Mouse (Mus musculus) MEL (cell line): ENCODE results near the gene Ccdc171. TPM values are rescaled to one million over a fixed set of nuclear protein-coding genes. Genes with fewer than 3 reads are reported as not detected.

ENCODE experiments used
- DNase-seq: peaks from one replicate; pipeline ENCODE4 v3.0.0; 2011; ENCODE audit warnings: low read depth, low spot score
- H3K27ac ChIP-seq: 2 replicates; pipeline ENCODE4 v1.5.1; 2012; ENCODE audit warnings: low read depth, mild to moderate bottlenecking, control low read depth, low read length, moderate library complexity; ENCODE audit not compliant: control insufficient read depth
- H3K27me3 ChIP-seq, 2 experiments: fragments of 150-350 bp in 1 of 2; sonication (generic) in 1 of 2; 2 replicates each; pipeline ENCODE4 v1.6.1; 2012; ENCODE audit warnings: low read length in 2 of 2, mild to moderate bottlenecking in 2 of 2, improper control_type of control experiment in 1 of 2, moderate library complexity in 1 of 2; ENCODE audit not compliant: insufficient read depth in 2 of 2, control insufficient read depth in 1 of 2
- H3K36me3 ChIP-seq, 2 experiments: 2 replicates each; pipeline ENCODE4 v1.6.1; 2012 to 2014; ENCODE audit warnings: low read length in 2 of 2, improper control_type of control experiment in 1 of 2, inconsistent platforms in 1 of 2, mild to moderate bottlenecking in 1 of 2; ENCODE audit not compliant: insufficient read depth in 2 of 2, control insufficient read depth in 1 of 2
- H3K4me1 ChIP-seq, 2 experiments: fragments of 150-350 bp in 1 of 2; sonication (generic) in 1 of 2; 2 replicates each; pipeline ENCODE4 v1.6.1; 2012; ENCODE audit warnings: low read length in 2 of 2, improper control_type of control experiment in 1 of 2, mild to moderate bottlenecking in 1 of 2; ENCODE audit not compliant: insufficient read depth in 2 of 2, control insufficient read depth in 1 of 2
- H3K4me3 ChIP-seq, 2 experiments: fragments of 150-350 bp in 1 of 2; sonication (generic) in 1 of 2; 2 replicates each; pipeline ENCODE4 v1.5.1; 2012; ENCODE audit warnings: low read depth in 2 of 2, low read length in 2 of 2, mild to moderate bottlenecking in 2 of 2, moderate library complexity in 2 of 2, control low read depth in 1 of 2, improper control_type of control experiment in 1 of 2; ENCODE audit not compliant: control insufficient read depth in 1 of 2, insufficient read depth in 1 of 2
- H3K79me2 ChIP-seq: 2 replicates; pipeline ENCODE4 v1.6.1; 2012; ENCODE audit warnings: mild to moderate bottlenecking, low read length, moderate library complexity; ENCODE audit not compliant: control insufficient read depth, poor library complexity, insufficient read depth
- H3K9ac ChIP-seq: 2 replicates; pipeline ENCODE4 v1.6.1; 2012; ENCODE audit warnings: low read depth, mild to moderate bottlenecking, control low read depth, low read length, moderate library complexity; ENCODE audit not compliant: control insufficient read depth, poor library complexity, severe bottlenecking
- H3K9me3 ChIP-seq: fragments of 150-350 bp; sonication (generic); replicated peaks from 2 replicates; pipeline ENCODE4 v1.6.1; 2012; ENCODE audit warnings: mild to moderate bottlenecking, low read length, improper control_type of control experiment, moderate library complexity; ENCODE audit not compliant: insufficient read depth
- BHLHE40 ChIP-seq: IDR thresholded peaks from 2 replicates; pipeline ENCODE4 v1.6.1; 2012; ENCODE audit warnings: low read depth, mild to moderate bottlenecking, inconsistent platforms, low read length, improper control_type of control experiment, borderline replicate concordance
- CHD2 ChIP-seq: IDR thresholded peaks from 2 replicates; pipeline ENCODE4 v1.6.1; 2011; ENCODE audit warnings: low read length, improper control_type of control experiment
- CTCF ChIP-seq, 3 experiments: IDR thresholded peaks in 2 of 3; conservative IDR thresholded peaks in 1 of 3; 2 replicates each; pipeline ENCODE4 v1.5.1; 2011 to 2012; ENCODE audit warnings: low read length in 3 of 3, low read depth in 2 of 3, mild to moderate bottlenecking in 2 of 3, improper control_type of control experiment in 1 of 3, inconsistent platforms in 1 of 3, mixed read lengths in 1 of 3, moderate library complexity in 1 of 3; ENCODE audit not compliant: control insufficient read depth in 1 of 3, insufficient read depth in 1 of 3, poor library complexity in 1 of 3, severe bottlenecking in 1 of 3
- E2F4 ChIP-seq: IDR thresholded peaks from 2 replicates; pipeline ENCODE4 v1.6.1; 2011; ENCODE audit warnings: low read depth, low read length, improper control_type of control experiment, borderline replicate concordance
- ELF1 ChIP-seq: IDR thresholded peaks from 2 replicates; pipeline ENCODE4 v1.6.1; 2014; ENCODE audit warnings: low read depth, mild to moderate bottlenecking, inconsistent platforms, low read length, improper control_type of control experiment, moderate library complexity
- EP300 ChIP-seq, 2 experiments: IDR thresholded peaks; 2 replicates each; pipeline ENCODE4 v1.6.1; 2011; ENCODE audit warnings: improper control_type of control experiment in 2 of 2, low read length in 2 of 2, low read depth in 1 of 2, mild to moderate bottlenecking in 1 of 2
- ETS1 ChIP-seq: IDR thresholded peaks from 2 replicates; pipeline ENCODE4 v1.6.1; 2012; ENCODE audit warnings: low read depth, mild to moderate bottlenecking, inconsistent platforms, low read length, improper control_type of control experiment, moderate library complexity
- GABPA ChIP-seq: IDR thresholded peaks from 2 replicates; pipeline ENCODE4 v1.6.1; 2012; ENCODE audit warnings: low read depth, mild to moderate bottlenecking, inconsistent platforms, low read length, improper control_type of control experiment, moderate library complexity
- MAFK ChIP-seq: IDR thresholded peaks from 2 replicates; pipeline ENCODE4 v1.6.1; 2011; ENCODE audit warnings: low read depth, mild to moderate bottlenecking, low read length, improper control_type of control experiment, borderline replicate concordance
- MAZ ChIP-seq: IDR thresholded peaks from 2 replicates; pipeline ENCODE4 v1.6.1; 2012; ENCODE audit warnings: low read depth, mild to moderate bottlenecking, inconsistent platforms, low read length, improper control_type of control experiment
- MXI1 ChIP-seq: IDR thresholded peaks from 2 replicates; pipeline ENCODE4 v1.6.1; 2011; ENCODE audit warnings: mild to moderate bottlenecking, low read depth, low read length, improper control_type of control experiment
- MYB ChIP-seq: IDR thresholded peaks from 2 replicates; pipeline ENCODE4 v1.6.1; 2011; ENCODE audit warnings: mild to moderate bottlenecking, low read depth, low read length, improper control_type of control experiment
- MYC ChIP-seq: IDR thresholded peaks from 2 replicates; pipeline ENCODE4 v1.6.1; 2011; ENCODE audit warnings: low read depth, mild to moderate bottlenecking, low read length, improper control_type of control experiment, moderate library complexity
- NELFE ChIP-seq: IDR thresholded peaks from 2 replicates; pipeline ENCODE4 v1.6.1; 2011; ENCODE audit warnings: low read depth, low read length, improper control_type of control experiment
- NRF1 ChIP-seq: IDR thresholded peaks from 2 replicates; pipeline ENCODE4 v1.6.1; 2014; ENCODE audit warnings: low read depth, mild to moderate bottlenecking, inconsistent platforms, low read length, improper control_type of control experiment, moderate library complexity; ENCODE audit not compliant: poor library complexity, insufficient read depth, severe bottlenecking
- POLR2A ChIP-seq, 2 experiments: IDR thresholded peaks; 2 replicates each; pipeline ENCODE4 v1.6.1; 2011 to 2012; ENCODE audit warnings: low read length in 2 of 2, mild to moderate bottlenecking in 2 of 2, control low read depth in 1 of 2, improper control_type of control experiment in 1 of 2, low read depth in 1 of 2, moderate library complexity in 1 of 2; ENCODE audit not compliant: control insufficient read depth in 1 of 2, insufficient read depth in 1 of 2, poor library complexity in 1 of 2
- POLR2AphosphoS5 ChIP-seq: IDR thresholded peaks from 2 replicates; pipeline ENCODE4 v1.6.1; 2012; ENCODE audit warnings: low read depth, borderline replicate concordance, mild to moderate bottlenecking, inconsistent platforms, low read length, moderate library complexity, mixed read lengths
- RAD21 ChIP-seq: IDR thresholded peaks from 2 replicates; pipeline ENCODE4 v1.6.1; 2011; ENCODE audit warnings: mild to moderate bottlenecking, low read depth, low read length, improper control_type of control experiment
- RCOR1 ChIP-seq: IDR thresholded peaks from 2 replicates; pipeline ENCODE4 v1.6.1; 2012; ENCODE audit warnings: low read depth, mild to moderate bottlenecking, inconsistent platforms, low read length, improper control_type of control experiment
- SMC3 ChIP-seq: IDR thresholded peaks from 2 replicates; pipeline ENCODE4 v1.6.1; 2011; ENCODE audit warnings: low read depth, low read length, improper control_type of control experiment
- TAL1 ChIP-seq: IDR thresholded peaks from 2 replicates; pipeline ENCODE4 v1.6.1; 2012; ENCODE audit warnings: mild to moderate bottlenecking, inconsistent platforms, low read length, moderate library complexity, mixed read lengths
- USF1 ChIP-seq: IDR thresholded peaks from 2 replicates; pipeline ENCODE4 v1.6.1; 2014; ENCODE audit warnings: low read depth, mild to moderate bottlenecking, inconsistent platforms, low read length, improper control_type of control experiment, moderate library complexity
- ZC3H11A ChIP-seq: IDR thresholded peaks from 2 replicates; pipeline ENCODE4 v1.6.1; 2012; ENCODE audit warnings: low read depth, mild to moderate bottlenecking, inconsistent platforms, low read length, improper control_type of control experiment
- ZMIZ1 ChIP-seq: IDR thresholded peaks from 2 replicates; pipeline ENCODE4 v1.6.1; 2012; ENCODE audit warnings: low read depth, mild to moderate bottlenecking, inconsistent platforms, low read length, improper control_type of control experiment, moderate library complexity
- polyA plus RNA-seq, 2 experiments: library from polyadenylated mRNA; stranded (reverse) in 1 of 2; unstranded in 1 of 2; fragments of >175 nt in 1 of 2; fragments of >200 nt in 1 of 2; gene quantifications; 2 replicates each; pipeline versions ENCODE4 v1.2.1 to v1.2.4; 2012; ENCODE audit warnings: low replicate concordance in 2 of 2, low read depth in 1 of 2; ENCODE audit not compliant: insufficient read length in 2 of 2, insufficient read depth in 1 of 2, missing spikeins in 1 of 2
- total RNA-seq: library from RNA; depleted of rRNA; stranded (reverse); fragments of 300-350 nt; gene quantifications from 2 replicates; pipeline ENCODE4 v1.2.3, GENCODE M21; 2012

Ccdc171 gene
- total and polyA plus RNA-seq, 3 experiments = 1.6 to 1.8 TPM; not detected in 1

GRCm38 (mm10) chr4:83719816-83720215 lies 194.5 kb downstream of the Ccdc171 start:
- Histone ChIP-seq H3K9ac (no peak overlapping the region), H3K9me3 (no peaks in the 10 kb centered on the region), H3K79me2 (no peaks in the 10 kb centered on the region), H3K27me3 (no peaks in the 10 kb centered on the region), H3K4me3 (no peak overlapping the region), H3K4me1 (peaks cover 2% of the 10 kb centered on the region in 2 experiments; a peak in 2 of 4 replicates), H3K27ac (no peak overlapping the region), H3K36me3 (no peaks in the 10 kb centered on the region; a peak in 1 of 4 replicates)
- no peak for DNase-seq
- TF ChIP-seq SMC3 (no peak), ETS1 (no peak)

GRCm38 (mm10) chr4:83725136-83725535 lies 199.8 kb downstream of the Ccdc171 start:
- Histone ChIP-seq H3K9me3 (no peaks in the 10 kb centered on the region), H3K4me3 (no peak overlapping the region), H3K27ac (no peak overlapping the region), H3K27me3 (no peaks in the 10 kb centered on the region), H3K79me2 (no peaks in the 10 kb centered on the region), H3K4me1 (no peaks in the 10 kb centered on the region), H3K9ac (no peak overlapping the region), H3K36me3 (no peaks in the 10 kb centered on the region)
- TF ChIP-seq RAD21 (peak; percentile 83), SMC3 (peak; percentile 85), RCOR1 (no peak), MAFK (no peak), MYC (no peak), CTCF (IDR thresholded peaks at IDR 0.05 in 2 of 3, conservative IDR thresholded peaks at IDR 0.05 in 1 of 3; ENCODE audit: control insufficient read depth in 1 of 3, insufficient read depth in 1 of 3, low read depth in 2 of 3, low read length in 3 of 3, poor library complexity in 1 of 3, severe bottlenecking in 1 of 3) (peak; percentile 41 to 78 (median 57)), ZC3H11A (peak; percentile 66)
- peak; percentile 66 for DNase-seq

GRCm38 (mm10) chr4:83739137-83739890 lies 214.0 kb downstream of the Ccdc171 start:
- H3K36me3 ChIP-seq = peaks cover 0 to 15% of the 10 kb centered on the region in 2 experiments; a peak in 2 of 4 replicates
- peaks cover 8 to 10% of the 10 kb centered on the region in 2 experiments for H3K4me1 ChIP-seq
- H3K9me3 ChIP-seq = no peaks in the 10 kb centered on the region
- peak overlapping the region; percentile 53 for H3K9ac ChIP-seq
- H3K27me3 ChIP-seq = no peaks in the 10 kb centered on the region
- peak; percentile 69 for DNase-seq
- H3K79me2 ChIP-seq = no peaks in the 10 kb centered on the region
- H3K27ac ChIP-seq = peak overlapping the region; percentile 77
- H3K4me3 ChIP-seq = peak overlapping the region; percentile 36 to 38; a peak in 3 of 4 replicates
- TF ChIP-seq E2F4 = no peak
- TF ChIP-seq POLR2A (IDR thresholded peaks at IDR 0.05; ENCODE audit: control insufficient read depth in 1 of 2, insufficient read depth in 1 of 2, low read depth in 1 of 2, low read length in 2 of 2, poor library complexity in 1 of 2) = no peak
- no peak for TF ChIP-seq ELF1
- TF ChIP-seq NELFE = no peak
- no peak for TF ChIP-seq BHLHE40
- no peak for TF ChIP-seq MAFK
- TF ChIP-seq CHD2 = no peak
- no peak for TF ChIP-seq GABPA
- no peak for TF ChIP-seq MAZ
- peak; percentile 62 to 81; a peak in 3 of 4 replicates for TF ChIP-seq EP300 (IDR thresholded peaks at IDR 0.05; ENCODE audit: low read depth in 1 of 2, low read length in 2 of 2)
- no peak for TF ChIP-seq MYB
- TF ChIP-seq NRF1 = no peak
- no peak for TF ChIP-seq ZC3H11A
- TF ChIP-seq MYC = no peak
- TF ChIP-seq USF1 = no peak
- no peak for TF ChIP-seq TAL1
- TF ChIP-seq POLR2AphosphoS5 = no peak
- no peak for TF ChIP-seq MXI1
- no peak for TF ChIP-seq ZMIZ1
